Mouse (Mus musculus) stomach, postnatal 0 days (tissue): Measurements from ENCODE around the gene Psme3.

ENCODE experiments used
- CTCF ChIP-seq: IDR thresholded peaks from 2 replicates; pipeline ENCODE4 v1.5.1; 2016; ENCODE audit warnings: antibody characterized with exemption, low read depth, mild to moderate bottlenecking, moderate library complexity
- EP300 ChIP-seq: optimal IDR thresholded peaks from 2 replicates; pipeline ENCODE3; 2016; ENCODE audit warnings: antibody characterized with exemption

GRCm38 (mm10) chr11:101364531-101364931 lies 48.5 kb downstream of the Psme3 start:
- TF ChIP-seq CTCF (no peak), EP300 (no peak)
